Mouse (Mus musculus): ENCODE data around the gene Vgf. TPM values are rescaled to one million over a fixed set of nuclear protein-coding genes. Genes with fewer than 3 reads are reported as not detected.

The Vgf gene
- total RNA-seq (2023), result under 1 TPM; 0.42 to 0.73 TPM

DNA sequence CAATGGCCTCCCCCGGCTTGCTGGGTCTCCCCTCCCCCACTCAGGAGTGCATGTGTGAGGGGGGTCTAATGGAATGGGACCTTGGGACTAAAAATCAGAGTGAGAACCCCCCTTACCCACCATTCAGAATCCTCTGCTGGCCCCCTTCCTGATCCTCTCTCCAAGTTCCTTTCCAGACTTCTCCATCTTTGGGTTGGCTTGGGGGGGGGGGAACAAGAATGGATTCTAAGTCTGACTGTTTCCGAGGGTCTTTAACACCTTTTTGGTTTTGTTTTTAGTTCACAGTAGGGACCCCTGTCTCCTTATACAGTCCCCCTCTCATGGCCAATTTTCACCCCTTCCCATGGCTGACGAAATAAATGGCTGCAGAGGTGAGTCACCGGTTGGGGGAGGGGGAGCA, at the start of gene Vgf:
Gene Vgf, plus strand, starts transcription at position 301 of the 400 bp plus-strand sequence.

DNA sequence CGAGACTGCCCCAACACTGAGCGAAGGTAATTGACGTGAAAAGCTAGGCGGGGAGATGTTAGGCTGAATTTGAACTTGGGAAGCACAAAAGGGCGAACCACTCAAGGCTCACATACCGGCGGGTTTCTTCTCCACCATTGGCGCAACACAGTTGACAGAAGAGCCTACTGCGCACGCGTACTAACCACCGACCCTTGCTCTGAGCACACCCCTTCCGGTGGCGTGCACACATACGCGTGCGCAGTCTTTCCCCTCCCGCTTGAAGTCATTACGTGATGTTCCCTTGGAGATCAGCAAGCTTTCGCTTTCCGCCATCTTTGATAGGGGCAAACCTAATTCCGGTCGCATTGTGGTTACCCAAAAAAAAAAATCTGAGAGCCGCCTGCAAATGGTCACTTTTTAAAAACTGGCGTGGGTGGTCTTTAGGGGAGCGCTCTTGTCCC, 39.5 kb upstream of the Vgf start, which contains the start of gene Plod3:
Gene Plod3, plus strand, starts transcription at position 325 of the 443 bp plus-strand sequence.

DNA sequence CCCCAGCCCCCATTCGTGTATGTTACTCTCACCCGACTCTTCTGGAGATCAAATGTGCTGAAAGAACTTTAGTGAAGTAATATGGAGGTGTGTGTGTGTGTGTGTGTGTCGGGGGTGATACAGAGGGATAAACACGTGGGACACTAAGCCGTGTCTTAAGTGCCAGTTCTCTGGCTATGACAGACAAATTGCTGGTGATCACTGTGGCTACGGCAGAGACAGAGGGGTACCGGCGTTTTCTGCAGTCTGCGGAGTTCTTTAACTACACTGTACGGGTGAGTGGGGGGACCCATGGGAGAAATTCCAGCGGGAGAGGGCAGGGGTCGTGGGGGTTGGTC, 38.3 kb upstream of the Vgf start, which contains the start of gene Znhit1:
Gene Znhit1, minus strand, starts transcription at position 88 of the 338 bp plus-strand sequence.

DNA sequence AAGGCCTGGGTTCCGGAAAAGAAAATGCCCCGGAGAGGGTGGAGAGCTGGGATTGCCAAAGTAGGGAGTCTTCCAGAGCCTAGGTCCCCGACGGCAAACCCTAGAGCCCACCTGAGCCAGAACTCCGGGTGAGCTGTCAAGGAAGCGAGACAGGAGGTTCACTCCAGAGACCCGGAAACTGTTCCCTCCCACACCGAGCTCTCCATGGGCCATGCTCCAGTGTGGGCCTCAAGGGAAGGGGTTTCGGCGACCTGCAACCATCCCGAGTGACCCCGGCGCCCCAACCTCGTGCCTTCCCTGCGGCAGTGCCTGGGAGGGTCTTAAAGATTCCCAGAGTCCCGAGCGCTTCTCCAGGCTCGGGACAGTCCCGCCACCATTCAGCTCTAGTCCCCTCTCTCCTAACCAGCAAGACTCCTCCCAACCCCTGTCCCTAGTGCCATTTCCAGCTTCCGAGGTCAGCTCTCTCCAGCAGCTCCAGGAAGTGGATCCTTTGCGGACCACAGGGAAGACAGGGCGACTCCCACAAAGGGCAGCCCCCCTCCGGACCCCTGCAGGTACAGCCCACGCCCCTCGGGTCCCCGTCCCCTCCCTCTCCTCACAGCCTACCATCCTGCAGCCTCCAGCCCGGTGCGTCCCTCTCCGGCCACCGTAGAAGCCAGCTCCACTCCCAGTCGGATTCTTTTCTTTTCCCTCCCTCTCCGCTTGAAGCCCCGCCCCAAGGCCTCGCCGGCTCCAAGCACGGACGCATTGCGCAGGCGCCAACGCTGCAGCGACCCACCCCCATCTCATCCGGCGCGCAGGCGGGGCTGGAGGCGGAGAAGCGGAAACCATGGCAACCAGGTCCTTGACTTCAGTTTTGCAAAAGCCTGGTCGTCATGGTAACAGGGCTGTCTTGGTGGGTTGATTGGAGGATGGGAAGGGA, 19.5 kb downstream of the Vgf start, which contains the start of gene Ap1s1:
Gene Ap1s1, minus strand, starts transcription at position 734 of the 922 bp plus-strand sequence.

DNA sequence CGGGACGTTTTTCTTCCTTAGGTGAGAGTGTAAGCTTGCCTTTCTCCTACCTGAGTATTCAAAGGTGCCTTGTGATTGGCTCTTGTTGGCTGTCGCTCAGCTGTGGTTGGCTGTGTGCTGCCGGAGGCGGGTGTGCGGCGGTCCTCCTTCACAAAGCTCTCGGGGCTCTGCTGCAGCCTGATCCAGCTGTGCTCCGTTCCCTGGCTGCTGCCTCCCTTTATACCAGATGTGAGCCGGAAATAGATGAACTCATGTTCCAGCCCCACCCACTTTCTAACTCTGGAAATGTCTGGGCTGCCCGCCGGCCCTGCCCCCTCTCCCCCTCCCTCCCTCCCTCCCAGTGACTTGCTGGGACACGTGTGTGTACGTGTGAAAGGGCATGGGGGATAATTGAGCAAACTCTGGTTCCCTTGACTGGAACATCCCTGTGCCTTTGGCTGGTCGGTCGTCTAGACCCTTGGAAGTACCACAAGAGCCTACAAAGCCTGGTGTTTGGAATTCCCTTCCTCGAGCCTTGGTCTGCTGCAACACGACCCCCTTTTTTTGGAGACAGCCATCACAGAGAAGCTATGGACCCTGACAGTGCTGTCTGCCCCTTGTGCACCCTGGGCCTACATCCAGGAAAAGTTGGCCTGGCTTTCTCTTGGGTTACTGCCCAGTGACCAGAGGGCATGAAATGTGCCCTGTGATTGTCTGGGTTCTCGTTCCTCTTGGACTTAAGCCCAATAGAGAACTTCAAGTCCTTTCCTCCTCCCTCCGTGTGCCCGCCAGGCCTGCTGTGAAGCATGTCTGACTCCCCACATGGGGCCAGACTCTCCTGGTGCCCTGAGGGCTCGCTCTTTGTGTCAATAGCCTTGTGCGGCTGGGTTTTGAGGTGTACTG, 46.1 kb downstream of the Vgf start, which contains the start of gene Serpine1:
Gene Serpine1, minus strand, starts transcription at position 190 of the 882 bp plus-strand sequence.

Other genes with a start within 250 kb of the Vgf start
- not detected for gene Col26a1, start 143.2 kb upstream of the Vgf start, total RNA-seq (2023)
- gene Ift22, start 118.2 kb upstream of the Vgf start, total RNA-seq (2023), result 10 to 100 TPM; 18.2 to 33.8 TPM
- gene Fis1, start 73.1 kb upstream of the Vgf start, total RNA-seq (2023), result 100 to 1,000 TPM; 159 to 173 TPM
- under 1 TPM; 0.64 to 0.68 TPM for gene Cldn15, start 59.8 kb upstream of the Vgf start, total RNA-seq (2023)
- 10 to 100 TPM; 28.1 to 28.6 TPM for gene Plod3, start 39.4 kb upstream of the Vgf start, total RNA-seq (2023)
- gene Znhit1, start 38.4 kb upstream of the Vgf start, total RNA-seq (2023), result 10 to 100 TPM; 24.4 to 30.5 TPM
- 10 to 100 TPM; 19.3 to 19.6 TPM for gene Ap1s1, start 19.7 kb downstream of the Vgf start, total RNA-seq (2023)
- gene Serpine1, start 45.9 kb downstream of the Vgf start, total RNA-seq (2023), result not detected
- gene Trim56, start 89.8 kb downstream of the Vgf start, total RNA-seq (2023), result 10 to 100 TPM; 71.9 to 92.3 TPM
- not detected for gene Muc3, start 122.9 kb downstream of the Vgf start, total RNA-seq (2023)
- gene Muc3a, start 186.0 kb downstream of the Vgf start, total RNA-seq (2023), result 10 to 100 TPM; 15.7 to 16.2 TPM